20 mouse cellular contexts compared by ENCODE assay signal in genomic region chr8:102387591-102387990, GRCm38 (mm10).
"Had no signal": no experiment of that assay in that cellular context is flagged by ENCODE, and none has a peak within 500 bp of the region (broad histone marks: within the 10 kb centered on the region; RNA-seq: fewer than 3 reads in every experiment).

No protein-coding gene starts in this region.

- H3K27me3 ChIP-seq: lung, embryonic 15.5 days; megakaryocyte, embryonic 14.5 days; midbrain, embryonic 13.5 days; midbrain, embryonic 15.5 days; neural tube, embryonic 12.5 days; stomach, embryonic 15.5 days had no signal

- H3K4me1 ChIP-seq: lung, embryonic 15.5 days; megakaryocyte, embryonic 14.5 days; midbrain, embryonic 13.5 days; midbrain, embryonic 15.5 days; neural tube, embryonic 12.5 days; stomach, embryonic 15.5 days had no signal

- ATAC-seq: liver, postnatal 0 days; lung, postnatal 0 days; midbrain, embryonic 13.5 days; midbrain, embryonic 15.5 days had no signal

- H3K4me2 ChIP-seq: lung, embryonic 15.5 days; midbrain, embryonic 11.5 days; midbrain, embryonic 13.5 days; midbrain, embryonic 15.5 days; neural tube, embryonic 12.5 days; stomach, embryonic 15.5 days had no signal

- H3K27ac ChIP-seq: lung, embryonic 15.5 days; macrophage; midbrain, embryonic 13.5 days; midbrain, embryonic 15.5 days; neural tube, embryonic 12.5 days; stomach, embryonic 15.5 days; stomach, postnatal 0 days had no signal

- DNase-seq: liver, postnatal 0 days; lung, adult 2 months; lung, postnatal 14 days; lung, postnatal 36 days; retina, postnatal 1 day; right cerebral cortex, adult 18-20 months; right cerebral cortex, postnatal 25 days; thymus, adult 2 months; thymus, postnatal 25 days; thymus, postnatal 4 days had no signal

- H3K9me3 ChIP-seq: lung, embryonic 15.5 days; midbrain, embryonic 13.5 days; midbrain, embryonic 15.5 days; neural tube, embryonic 12.5 days; stomach, embryonic 15.5 days had no signal

- H3K36me3 ChIP-seq: lung, embryonic 15.5 days; midbrain, embryonic 13.5 days; midbrain, embryonic 15.5 days; neural tube, embryonic 12.5 days; stomach, embryonic 15.5 days had no signal

- H3K4me3 ChIP-seq: lung, embryonic 15.5 days; megakaryocyte, embryonic 14.5 days; midbrain, embryonic 13.5 days; midbrain, embryonic 15.5 days; neural tube, embryonic 12.5 days; stomach, embryonic 15.5 days had no signal

- H3K9ac ChIP-seq: liver, postnatal 0 days; lung, embryonic 15.5 days; midbrain, embryonic 13.5 days; midbrain, embryonic 15.5 days; neural tube, embryonic 12.5 days; stomach, embryonic 15.5 days had no signal
